Mouse (Mus musculus) mouse embryonic stem cell (cell line): ENCODE results near the gene Hspa8.

Experiments
- in situ Hi-C, 2 experiments: fragments of 300-500 bp; cut with MboI; formaldehyde crosslinking; loops; 1 replicate in 1 of 2; 3 replicates in 1 of 2; pipeline ENCODE4 v1.14.3; 2019 to 2020; ENCODE audit warnings: low sequenced_read_pairs in 2 of 2, low pct_unique_long_range_greater_than_20kb in 1 of 2, mixed read lengths in 1 of 2; ENCODE audit not compliant: unreplicated experiment in 1 of 2

Hspa8 gene

GRCm38 (mm10) chr9:40801614-40802532 is 1.1 kb downstream of the Hspa8 start:
- in situ Hi-C loops = loop anchor here in 1 of 2 experiments (5.0 kb wide), 1 partner anchor 35 kb away; no protein-coding TSS in a partner anchor

- in situ Hi-C loops = loop anchor here in 1 of 2 experiments (5.0 kb wide), 1 partner anchor 35 kb away; no protein-coding TSS in a partner anchor
Observed at GRCm38 (mm10) chr9:40802533-40802875, 1.7 kb downstream of the Hspa8 start.

- in situ Hi-C loops = loop anchor here in 1 of 2 experiments (5.0 kb wide), 1 partner anchor 37 kb away; no protein-coding TSS in a partner anchor
Observed at GRCm38 (mm10) chr9:40804576-40804975, 3.8 kb downstream of the Hspa8 start.

- in situ Hi-C loops = no loop called here
Observed at GRCm38 (mm10) chr9:40805263-40805662, 4.5 kb downstream of the Hspa8 start.

GRCm38 (mm10) chr9:40806440-40807288 is 5.9 kb downstream of the Hspa8 start:
- in situ Hi-C loops = no loop called here

- in situ Hi-C loops = no loop called here
Observed at GRCm38 (mm10) chr9:40807289-40807920, 6.6 kb downstream of the Hspa8 start.

GRCm38 (mm10) chr9:40808061-40808906 is 7.5 kb downstream of the Hspa8 start:
- in situ Hi-C loops = no loop called here

GRCm38 (mm10) chr9:40808907-40809280 is 8.1 kb downstream of the Hspa8 start:
- in situ Hi-C loops = no loop called here

- in situ Hi-C loops = no loop called here
Observed at GRCm38 (mm10) chr9:40811860-40812259, 11.1 kb downstream of the Hspa8 start.

- in situ Hi-C loops = no loop called here
Observed at GRCm38 (mm10) chr9:40814060-40814459, 13.3 kb downstream of the Hspa8 start.

GRCm38 (mm10) chr9:40817325-40818028 is 16.7 kb downstream of the Hspa8 start:
- in situ Hi-C loops = no loop called here

GRCm38 (mm10) chr9:40825601-40826000 is 24.8 kb downstream of the Hspa8 start:
- in situ Hi-C loops = loop anchor here (10.0 to 25.0 kb wide), 3 partner anchors 162 to 362 kb away; no protein-coding TSS in a partner anchor

- in situ Hi-C loops = loop anchor here (10.0 to 25.0 kb wide), 3 partner anchors 160 to 360 kb away; no protein-coding TSS in a partner anchor
Observed at GRCm38 (mm10) chr9:40827366-40827765, 26.6 kb downstream of the Hspa8 start.

GRCm38 (mm10) chr9:40834569-40834968 is 33.8 kb downstream of the Hspa8 start:
- in situ Hi-C loops = loop anchor here in 1 of 2 experiments (25.0 kb wide), 2 partner anchors 153 to 353 kb away; no protein-coding TSS in a partner anchor

- in situ Hi-C loops = loop anchor here (5.0 to 25.0 kb wide), 3 partner anchors 146 to 351 kb away; no protein-coding TSS in a partner anchor
Observed at GRCm38 (mm10) chr9:40836681-40837080, 35.9 kb downstream of the Hspa8 start.

- in situ Hi-C loops = loop anchor here (5.0 to 25.0 kb wide), 3 partner anchors 143 to 348 kb away; no protein-coding TSS in a partner anchor
Observed at GRCm38 (mm10) chr9:40839662-40840061, 38.9 kb downstream of the Hspa8 start.

- in situ Hi-C loops = no loop called here
Observed at GRCm38 (mm10) chr9:40851515-40851914, 50.7 kb downstream of the Hspa8 start.
